Mouse (Mus musculus): ENCODE data around the gene Nit1. TPM values are rescaled to one million over a fixed set of nuclear protein-coding genes. Genes with fewer than 3 reads are reported as not detected.
A peak's percentile ranks its signal among the peaks of the same experiment; 100 is the strongest.

The Nit1 gene
- total RNA-seq, 2 experiments from 2014 or later = 26.0 to 28.9 TPM

DNA sequence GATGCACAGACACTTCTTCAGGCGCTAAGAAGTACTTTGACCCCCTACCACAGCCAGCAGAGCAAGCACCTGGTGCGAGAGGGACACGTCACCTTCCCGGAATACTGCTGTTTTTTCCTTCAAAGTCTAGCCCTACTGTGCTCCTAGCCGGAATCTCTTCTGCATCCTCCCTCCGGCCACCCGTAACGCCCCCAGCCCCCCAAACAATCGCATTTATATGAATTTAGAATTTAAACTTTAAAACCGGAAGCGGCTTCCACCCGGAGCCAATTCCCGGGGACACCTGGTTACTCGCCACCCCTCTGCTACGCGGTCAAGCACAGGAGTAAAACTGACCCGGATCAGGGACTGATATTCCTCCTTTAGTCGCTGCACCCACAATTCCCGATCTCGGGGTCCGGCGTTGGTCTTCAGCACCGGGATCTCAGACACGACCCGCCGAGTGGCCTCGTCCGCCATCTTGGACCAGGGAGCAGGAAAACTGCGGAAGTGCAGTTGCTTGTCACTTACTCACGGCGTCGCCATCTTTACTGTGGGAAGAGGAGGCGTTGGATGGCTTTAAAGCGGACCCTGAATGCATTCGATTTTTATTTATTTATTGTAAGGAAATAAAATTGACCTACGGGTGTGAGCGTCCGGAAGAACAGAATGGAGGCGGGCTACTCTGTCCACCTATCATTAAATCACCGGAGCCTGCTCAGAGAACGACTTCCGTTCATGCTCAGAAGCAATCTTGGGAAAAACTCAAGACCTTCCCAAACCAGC, 51.0 kb downstream of the Nit1 start, which contains the start of gene Ufc1:
Gene Ufc1 (minus strand): TSS at position 727 of the 765 bp plus-strand sequence.
- DNase-seq (ENCODE audit: low spot score) = peak; percentile 86

DNA sequence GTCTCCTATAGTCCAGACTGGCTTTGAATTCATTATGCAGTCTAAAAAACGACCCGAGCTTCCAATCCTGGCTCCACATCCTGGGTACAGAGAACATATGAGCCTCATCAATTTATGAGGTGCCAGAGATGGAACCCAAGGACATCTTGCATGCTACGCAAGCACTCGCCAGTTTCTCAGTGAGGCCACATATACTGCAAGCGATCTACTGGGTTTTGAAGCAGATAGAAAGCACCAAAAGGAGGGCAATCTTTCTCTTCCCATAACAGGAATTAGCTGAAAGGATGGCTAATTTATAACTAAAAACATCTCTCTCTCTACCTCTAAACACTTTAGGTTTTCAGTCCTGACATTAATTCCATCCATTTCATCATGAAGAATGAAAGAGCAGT, 51.5 kb downstream of the Nit1 start:
- no peak for DNase-seq (ENCODE audit: low spot score)

DNA sequence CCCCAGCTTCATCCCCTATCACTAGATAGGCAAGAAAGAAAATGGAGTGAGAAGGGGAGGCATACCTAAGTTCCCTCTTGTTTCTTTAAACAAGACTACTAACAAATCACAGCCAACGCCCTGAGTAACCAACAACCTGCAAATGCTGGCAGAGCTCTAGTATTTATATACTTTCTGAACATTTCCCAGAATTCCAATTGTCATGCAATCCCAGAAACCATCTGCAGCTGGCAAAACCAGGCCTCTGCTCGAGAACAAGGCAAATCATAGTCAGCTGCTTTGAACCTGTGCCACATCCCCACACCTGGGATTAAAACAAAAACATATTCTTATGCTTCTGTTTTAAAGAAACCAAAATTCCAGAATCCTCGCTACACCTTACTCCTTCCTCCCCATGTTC, 52.1 kb downstream of the Nit1 start:
- no peak for DNase-seq (ENCODE audit: low spot score)

DNA sequence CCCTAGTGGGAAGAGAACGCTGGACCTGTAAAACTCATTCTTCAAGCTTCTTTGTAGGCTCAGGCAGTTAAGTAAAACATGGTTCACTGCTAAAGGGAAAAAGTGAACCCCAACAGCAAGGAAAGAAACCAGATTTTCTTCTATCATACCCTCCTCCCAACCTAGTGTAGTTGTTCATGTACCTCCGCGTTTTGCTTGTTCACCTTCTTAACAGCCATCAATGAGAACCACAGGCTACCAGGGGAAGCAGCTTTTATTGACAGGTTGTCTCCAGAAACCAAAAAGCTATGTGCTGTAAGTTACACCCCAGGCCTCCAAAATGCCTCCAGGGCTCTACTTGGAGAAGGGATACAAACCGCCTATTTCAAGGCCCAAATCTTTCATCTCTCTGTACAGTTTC, 57.1 kb downstream of the Nit1 start:
- DNase-seq (ENCODE audit: low spot score) = no peak

Other genes with a start within 250 kb of the Nit1 start
- gene Cfap126, start 231.7 kb downstream of the Nit1 start, total RNA-seq (2021) = 1 to 10 TPM; 1.2 to 2.0 TPM
- 100 to 1,000 TPM; 667 to 772 TPM for gene Sdhc, start 195.0 kb downstream of the Nit1 start, total RNA-seq (2021)
- gene Mpz, start 194.9 kb downstream of the Nit1 start, total RNA-seq (2021) = 10 to 100 TPM; 28.7 to 29.5 TPM
- gene Pcp4l1, start 149.4 kb downstream of the Nit1 start, total RNA-seq (2021) = 100 to 1,000 TPM in 1 of 2 experiments, 10 to 100 TPM in 1; 36.1 to 133 TPM
- not detected for gene Nr1i3, start 131.7 kb downstream of the Nit1 start, total RNA-seq (2021)
- gene Tomm40l, start 123.1 kb downstream of the Nit1 start, total RNA-seq (2021) = 10 to 100 TPM; 47.6 to 51.7 TPM
- 1 to 10 TPM in 1 of 2 experiments, not detected in 1; 7.5 TPM for gene Apoa2, start 120.6 kb downstream of the Nit1 start, total RNA-seq (2021)
- gene Fcer1g, start 111.3 kb downstream of the Nit1 start, total RNA-seq (2021) = 1 to 10 TPM; 2.2 to 4.9 TPM
- gene Adamts4, start 95.2 kb downstream of the Nit1 start, total RNA-seq (2021) = under 1 TPM; 0.48 to 0.90 TPM
- 100 to 1,000 TPM; 804 to 821 TPM for gene Ndufs2, start 94.3 kb downstream of the Nit1 start, total RNA-seq (2021)
- gene B4galt3, start 75.3 kb downstream of the Nit1 start, total RNA-seq (2021) = 10 to 100 TPM; 12.0 to 13.0 TPM
- gene Ppox, start 64.5 kb downstream of the Nit1 start, total RNA-seq (2021) = 1 to 10 TPM; 7.8 to 7.9 TPM
- 10 to 100 TPM; 15.1 to 19.3 TPM for gene Usp21, start 57.7 kb downstream of the Nit1 start, total RNA-seq (2021)
- 10 to 100 TPM; 85.7 to 96.8 TPM for gene Ufc1, start 50.6 kb downstream of the Nit1 start, total RNA-seq (2021)
- 10 to 100 TPM; 28.1 to 35.8 TPM for gene Dedd, start 16.5 kb downstream of the Nit1 start, total RNA-seq (2021)
- gene Pfdn2, start within 50 bp of the Nit1 start, total RNA-seq (2021) = 100 to 1,000 TPM; 110 to 128 TPM
- not detected for gene Klhdc9, start 15.2 kb upstream of the Nit1 start, total RNA-seq (2021)
- gene Nectin4, start 24.5 kb upstream of the Nit1 start, total RNA-seq (2021) = not detected
- gene Arhgap30, start 43.3 kb upstream of the Nit1 start, total RNA-seq (2021) = under 1 TPM; 0.53 to 0.90 TPM
- gene Usf1, start 65.7 kb upstream of the Nit1 start, total RNA-seq (2021) = 10 to 100 TPM; 24.7 to 26.1 TPM
- gene Tstd1, start 73.2 kb upstream of the Nit1 start, total RNA-seq (2021) = under 1 TPM; 0.48 to 0.93 TPM
- 1 to 10 TPM; 3.7 to 7.0 TPM for gene F11r, start 91.9 kb upstream of the Nit1 start, total RNA-seq (2021)
- gene Alyref2, start 157.8 kb upstream of the Nit1 start, total RNA-seq (2021) = 1 to 10 TPM; 1.3 to 1.4 TPM
- not detected for gene Itln1, start 189.6 kb upstream of the Nit1 start, total RNA-seq (2021)
- gene Cd244a, start 213.5 kb upstream of the Nit1 start, total RNA-seq (2021) = under 1 TPM in 1 of 2 experiments, not detected in 1; 0.09 TPM